ENCODE assay signal across 28 mouse cellular contexts in the genomic region with DNA sequence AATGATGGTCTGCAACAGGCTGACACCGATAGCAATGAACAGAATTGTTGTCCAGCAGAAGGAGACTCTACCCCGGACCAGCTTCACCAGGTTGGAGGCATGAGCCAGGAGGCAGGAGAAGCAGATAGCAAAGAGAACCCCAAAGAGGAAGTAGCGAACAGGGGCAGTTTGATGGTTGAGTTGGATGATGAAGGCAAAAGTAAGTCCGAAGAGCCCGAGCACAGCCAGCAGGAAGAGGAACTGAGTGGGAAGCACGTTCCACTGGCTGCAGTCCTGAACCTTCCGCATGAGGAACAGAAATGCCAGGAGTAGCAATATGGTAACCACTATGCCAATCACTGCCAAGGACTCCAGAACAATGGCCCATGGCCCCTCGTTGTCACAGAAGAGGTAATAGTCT. TPM values are rescaled to one million over a fixed set of nuclear protein-coding genes. Genes with fewer than 3 reads are reported as not detected.
DNase-seq lines count a peak whose midpoint lies in the region; ATAC-seq lines count a peak whose summit lies in the region.
"Had no signal": no experiment of that assay in that cellular context is flagged by ENCODE, and none has a peak within 500 bp of the region (broad histone marks: within the 10 kb centered on the region; RNA-seq: fewer than 3 reads in every experiment).

No protein-coding gene starts in this region.

- 95% methylated on average over 8 of the region's 8 CpGs for WGBS in hindbrain, embryonic 11.5 days

- peaks cover 2% of the 10 kb centered on the region; the same call in 1 of the 2 replicates for H3K4me1 ChIP-seq in hindbrain, embryonic 11.5 days (replicated peaks; ENCODE audit: control insufficient read depth, insufficient read depth, low read length)
- H3K4me1 ChIP-seq: embryonic facial prominence, embryonic 12.5 days had no signal

- no peaks in the 10 kb centered on the region for H3K27me3 ChIP-seq in hindbrain, embryonic 11.5 days (ENCODE audit: control insufficient read depth, insufficient read depth, low read length)
- H3K27me3 ChIP-seq: embryonic facial prominence, embryonic 12.5 days; forebrain, embryonic 12.5 days had no signal

- DNase-seq in MEL-GATA-1-ER (ENCODE audit: extremely low read depth, low read depth), result peak; percentile 5
- no peak for DNase-seq in hindbrain, embryonic 11.5 days (ENCODE audit: low spot score)
- no peak for DNase-seq in adrenal gland, postnatal 4 days (ENCODE audit: low spot score in 2 of 2)
- DNase-seq: adrenal gland, adult 8-10 months; adrenal gland, postnatal 14 days; adrenal gland, postnatal 36 days; cerebellum, adult 11 months; cerebellum, adult 18-20 months; cerebellum, adult 8-10 months; cerebellum, adult 9-11 months; cerebellum, postnatal 14 days; cerebellum, postnatal 36 days had no signal

- ATAC-seq in common myeloid progenitor, adult 5-6 weeks (replicated peaks; ENCODE audit: low read depth, poor library complexity, severe bottlenecking), result peak; percentile 96
- ATAC-seq in hematopoietic stem cell, adult 5-6 weeks (replicated peaks in 1 of 2; ENCODE audit: insufficient read depth in 1 of 2, low FRiP score in 2 of 2, low TSS enrichment in 1 of 2, low read depth in 1 of 2, poor library complexity in 2 of 2, severe bottlenecking in 2 of 2), result peak; percentile 62 to 72
- peak; percentile 95 for ATAC-seq in megakaryocyte progenitor cell, adult 5-6 weeks (replicated peaks; ENCODE audit: poor library complexity)
- no peak for ATAC-seq in megakaryocyte-erythroid progenitor cell, adult 5-6 weeks (replicated peaks; ENCODE audit: low FRiP score, low TSS enrichment, poor library complexity, severe bottlenecking)
- ATAC-seq in hindbrain, embryonic 11.5 days (ENCODE audit: low FRiP score), result no peak
- ATAC-seq: activated CD4-positive, CD25-positive, alpha-beta regulatory T cell, adult 4 months; forebrain, embryonic 14.5 days; forebrain, embryonic 16.5 days; Patski had no signal

- no peak overlapping the region for H3K9ac ChIP-seq in hindbrain, embryonic 11.5 days (ENCODE audit: low read depth, low read length)
- H3K9ac ChIP-seq: embryonic facial prominence, embryonic 12.5 days; forebrain, embryonic 12.5 days had no signal

- no peak overlapping the region for H3K27ac ChIP-seq in hindbrain, embryonic 11.5 days (ENCODE audit: low read depth, low read length)
- H3K27ac ChIP-seq: embryonic facial prominence, embryonic 10.5 days; embryonic facial prominence, embryonic 12.5 days; forebrain, embryonic 12.5 days had no signal

- H3K4me2 ChIP-seq in hindbrain, embryonic 11.5 days (replicated peaks; ENCODE audit: low read depth, low read length), result no peak overlapping the region
- H3K4me2 ChIP-seq: embryonic facial prominence, embryonic 12.5 days; forebrain, embryonic 12.5 days had no signal

- no peaks in the 10 kb centered on the region for H3K9me3 ChIP-seq in hindbrain, embryonic 11.5 days (ENCODE audit: control insufficient read depth, low read length)
- H3K9me3 ChIP-seq: embryonic facial prominence, embryonic 10.5 days; embryonic facial prominence, embryonic 12.5 days; forebrain, embryonic 12.5 days had no signal

- no peak overlapping the region for H3K4me3 ChIP-seq in hindbrain, embryonic 11.5 days (ENCODE audit: low read depth, low read length)
- H3K4me3 ChIP-seq: embryonic facial prominence, embryonic 10.5 days; embryonic facial prominence, embryonic 12.5 days; forebrain, embryonic 12.5 days had no signal

- H3K36me3 ChIP-seq in hindbrain, embryonic 11.5 days (ENCODE audit: control insufficient read depth, insufficient read depth, low read length), result no peaks in the 10 kb centered on the region
- H3K36me3 ChIP-seq: embryonic facial prominence, embryonic 10.5 days; embryonic facial prominence, embryonic 12.5 days; forebrain, embryonic 12.5 days had no signal

RNA-seq across cellular contexts. Expression of a gene that starts 1.6 kb away (rescaled TPM):
- total RNA-seq in common myeloid progenitor, adult 5-6 weeks (2017), result not detected in 2 replicates
- total RNA-seq in hematopoietic stem cell, adult 5-6 weeks (2017), result not detected in 2 replicates
- not detected in 2 replicates for total RNA-seq in megakaryocyte progenitor cell, adult 5-6 weeks (2015)
- total RNA-seq in megakaryocyte progenitor cell, adult 5-6 weeks (2017), result not detected in 2 replicates
- total RNA-seq in megakaryocyte-erythroid progenitor cell, adult 5-6 weeks (2014; fragmentation: Nextera tagmentation), result not detected in 2 replicates
- total RNA-seq in megakaryocyte-erythroid progenitor cell, adult 5-6 weeks (2017), result not detected in 2 replicates
- polyA plus RNA-seq in hindbrain, embryonic 11.5 days (2014; fragmentation: Nextera tagmentation; extraction: Ambion mirVana), result not detected in 2 replicates
- total RNA-seq in adrenal gland, postnatal 4 days (2021), result not detected
- total RNA-seq: adrenal gland, adult 18-20 months; adrenal gland, adult 8-10 months; adrenal gland, postnatal 14 days; adrenal gland, postnatal 36 days; ES-E14; MEL had no signal
- polyA plus RNA-seq: activated CD4-positive, CD25-positive, alpha-beta regulatory T cell, adult 4 months; brain, embryonic 14.5 days; C2C12; embryonic facial prominence, embryonic 10.5 days; embryonic facial prominence, embryonic 12.5 days; forebrain, embryonic 12.5 days; forebrain, embryonic 14.5 days; forebrain, embryonic 16.5 days; Patski had no signal

RNA-seq across cellular contexts. Expression of a gene that starts 51.0 kb away (rescaled TPM):
- total RNA-seq in common myeloid progenitor, adult 5-6 weeks (2017), result 0.15 and 0.69 TPM in 2 replicates
- 0.84 TPM in 1 of 2 replicates, not detected in the other for total RNA-seq in hematopoietic stem cell, adult 5-6 weeks (2017)
- total RNA-seq in megakaryocyte progenitor cell, adult 5-6 weeks (2015), result not detected in 2 replicates
- not detected in 2 replicates for total RNA-seq in megakaryocyte progenitor cell, adult 5-6 weeks (2017)
- total RNA-seq in megakaryocyte-erythroid progenitor cell, adult 5-6 weeks (2014; fragmentation: Nextera tagmentation), result not detected in 2 replicates
- total RNA-seq in megakaryocyte-erythroid progenitor cell, adult 5-6 weeks (2017), result 1.1 TPM in 1 of 2 replicates, not detected in the other
- polyA plus RNA-seq in hindbrain, embryonic 11.5 days (2014; fragmentation: Nextera tagmentation; extraction: Ambion mirVana), result 2.3 and 3.7 TPM in 2 replicates
- total RNA-seq in adrenal gland, postnatal 4 days (2021), result 1 to 10 TPM; 1.7 to 3.0 TPM
- total RNA-seq: MEL had no signal

Comparison
In these comparisons a context has a peak if more than half of its experiments do, and no peak if none do; other contexts are left out.
1. ATAC-seq: peak in common myeloid progenitor, adult 5-6 weeks (single experiment), hematopoietic stem cell, adult 5-6 weeks (2 of 2) and megakaryocyte progenitor cell, adult 5-6 weeks (single experiment); none in megakaryocyte-erythroid progenitor cell, adult 5-6 weeks (single experiment) and hindbrain, embryonic 11.5 days (single experiment).